Mouse (Mus musculus) 3T3-L1 (cell line): ENCODE measurements around the gene Olfr427.
"Not testable (repeated sequence)": the region's sequence is repeated elsewhere in the genome, so short reads cannot be mapped to it uniquely, and the experiment has no call there.

ENCODE experiments used
- DNase-seq: peaks from one replicate; pipeline ENCODE4 v3.0.0-alpha.2; 2015; ENCODE audit warnings: low read depth, low spot score

Olfr427 gene

DNA sequence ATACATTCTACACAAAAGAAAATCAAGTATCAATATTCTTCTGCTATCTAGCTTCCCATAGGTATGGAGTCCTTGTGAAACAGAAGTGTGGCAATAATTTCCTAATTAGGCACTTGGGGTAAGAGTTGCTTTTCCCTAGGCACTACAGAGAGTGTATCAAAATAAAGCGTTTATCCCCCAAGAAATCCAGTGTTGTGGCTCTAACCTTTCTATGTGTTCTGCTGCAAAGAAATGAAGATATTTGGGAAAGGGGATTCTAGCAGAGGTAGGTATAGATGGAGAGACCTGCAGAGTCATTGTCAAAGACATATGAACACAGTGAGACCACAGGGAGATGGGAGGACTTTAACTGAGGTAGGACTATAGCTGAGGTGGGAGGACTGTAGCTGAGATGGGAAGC lies at the start of gene Olfr427:
Gene Olfr427 (plus strand): TSS at position 301 of the 400 bp plus-strand sequence.
- no peak for DNase-seq

DNA sequence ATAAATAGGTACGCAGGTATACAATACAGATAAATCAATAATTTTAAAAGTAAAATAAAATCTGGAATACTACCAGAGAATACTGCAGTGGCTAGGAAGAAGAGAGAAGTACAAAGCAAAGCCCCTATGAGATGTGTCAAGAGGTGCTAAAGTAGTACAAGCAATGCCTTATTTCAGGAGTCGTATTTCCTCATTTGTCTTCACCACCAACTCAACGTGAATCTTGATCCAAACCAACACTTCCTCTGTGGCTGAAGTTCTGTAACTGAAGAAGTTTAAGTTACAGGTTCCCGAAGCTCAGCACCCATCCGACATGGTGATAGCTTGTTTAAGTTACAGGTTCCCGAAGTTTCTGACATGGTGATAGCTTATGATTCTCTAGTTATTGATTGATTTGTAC lies 48.5 kb upstream of the Olfr427 start:
- not testable (repeated sequence) for DNase-seq

DNA sequence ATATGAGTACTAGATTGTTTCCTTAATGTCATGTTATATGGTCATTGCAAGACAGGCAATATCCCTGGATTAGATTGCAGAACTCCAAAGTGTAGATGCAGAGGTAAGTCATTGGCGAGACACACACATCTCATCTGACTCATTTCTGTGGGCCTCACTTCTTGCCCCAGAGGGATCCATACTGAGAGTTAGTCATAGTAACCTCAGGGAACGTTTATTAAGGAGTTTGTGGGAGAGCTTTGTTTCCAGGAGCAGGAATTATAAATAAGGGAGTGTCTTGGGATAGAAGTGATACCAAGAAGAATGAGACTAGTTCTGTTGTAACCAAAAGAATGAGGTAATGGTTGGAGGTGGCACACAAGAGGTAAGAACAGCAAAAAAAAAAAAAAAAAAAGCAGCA lies 47.8 kb upstream of the Olfr427 start, which contains the start of gene Olfr432:
Gene Olfr432 (plus strand): TSS at position 313 of the 400 bp plus-strand sequence.
- peak; percentile 77 for DNase-seq

DNA sequence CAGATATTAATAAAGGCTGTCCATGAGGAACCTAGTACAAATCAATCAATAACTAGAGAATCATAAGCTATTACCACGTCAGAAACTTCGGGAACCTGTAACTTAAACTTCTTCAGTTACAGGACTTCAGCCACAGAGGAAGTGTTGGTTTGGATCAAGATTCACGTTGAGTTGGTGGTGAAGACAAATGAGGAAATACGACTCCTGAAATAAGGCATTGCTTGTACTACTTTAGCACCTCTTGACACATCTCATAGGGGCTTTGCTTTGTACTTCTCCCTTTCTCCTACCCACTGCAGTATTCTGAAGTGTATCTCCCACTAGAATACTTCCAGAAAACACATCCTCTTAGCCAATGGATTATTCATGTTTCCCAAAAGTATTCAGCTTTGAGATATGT lies 47.3 kb upstream of the Olfr427 start:
- not testable (repeated sequence) for DNase-seq

DNA sequence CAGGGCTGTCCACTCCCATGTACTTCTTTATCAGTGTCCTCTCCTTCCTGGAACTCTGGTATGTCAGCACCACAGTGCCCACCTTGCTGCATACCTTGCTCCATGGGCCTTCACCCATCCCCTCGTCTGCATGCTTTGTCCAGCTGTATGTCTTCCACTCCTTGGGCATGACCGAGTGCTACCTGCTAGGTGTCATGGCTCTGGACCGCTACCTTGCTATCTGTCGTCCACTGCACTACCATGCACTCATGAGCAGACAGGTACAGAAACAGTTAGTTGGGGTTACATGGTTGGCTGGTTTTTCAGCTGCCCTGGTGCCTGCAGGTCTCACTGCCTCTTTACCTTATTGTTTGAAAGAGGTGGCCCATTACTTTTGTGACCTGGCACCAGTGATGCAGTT lies 46.2 kb upstream of the Olfr427 start:
- no peak for DNase-seq

DNA sequence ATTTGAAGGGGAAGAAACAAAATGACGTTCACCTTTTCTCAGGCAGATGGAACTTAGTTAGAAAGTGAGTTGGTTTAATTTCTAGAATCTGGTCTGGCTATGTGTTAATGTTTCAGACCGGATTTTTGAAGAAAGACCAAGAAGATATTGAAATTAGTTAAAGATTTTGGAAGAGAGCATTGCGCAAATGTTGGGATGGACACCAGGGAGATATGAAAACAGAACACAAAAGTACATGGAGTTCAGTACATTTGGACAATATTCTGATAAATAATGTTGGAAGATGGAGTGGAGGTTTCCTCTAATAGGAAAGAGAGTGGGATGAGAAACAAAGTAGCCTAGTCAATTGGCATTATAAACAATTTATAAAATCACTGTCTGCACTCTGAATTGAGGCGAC lies 45.2 kb upstream of the Olfr427 start:
- DNase-seq: no peak

DNA sequence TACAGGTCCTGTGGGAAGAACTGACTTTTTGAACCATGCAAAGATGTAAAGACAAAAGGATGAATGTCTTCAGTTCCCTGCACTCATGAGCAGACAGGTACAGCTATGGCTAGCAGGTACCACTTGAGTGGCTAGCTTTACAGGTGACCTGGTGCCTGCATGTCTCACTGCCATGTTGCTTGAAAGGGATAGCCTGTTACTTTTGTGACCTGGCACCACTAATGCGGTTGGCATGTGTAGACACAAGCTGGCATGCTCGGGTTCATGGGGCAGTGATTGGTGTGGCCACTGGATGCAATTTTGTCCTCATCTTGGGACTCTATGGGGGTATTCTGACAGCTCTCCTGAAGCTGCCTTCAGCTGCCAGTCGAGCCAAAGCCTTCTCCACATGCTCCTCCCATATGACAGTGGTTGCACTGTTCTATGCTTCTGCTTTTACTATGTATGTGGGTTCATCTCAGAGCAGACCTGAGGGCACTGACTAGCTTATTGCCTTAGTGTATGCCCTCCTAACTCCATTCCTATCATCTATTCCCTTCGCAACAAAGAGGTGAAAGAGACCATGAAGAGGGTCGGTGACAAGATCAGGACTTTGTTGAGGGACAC lies 44.7 kb upstream of the Olfr427 start:
- DNase-seq: no peak

DNA sequence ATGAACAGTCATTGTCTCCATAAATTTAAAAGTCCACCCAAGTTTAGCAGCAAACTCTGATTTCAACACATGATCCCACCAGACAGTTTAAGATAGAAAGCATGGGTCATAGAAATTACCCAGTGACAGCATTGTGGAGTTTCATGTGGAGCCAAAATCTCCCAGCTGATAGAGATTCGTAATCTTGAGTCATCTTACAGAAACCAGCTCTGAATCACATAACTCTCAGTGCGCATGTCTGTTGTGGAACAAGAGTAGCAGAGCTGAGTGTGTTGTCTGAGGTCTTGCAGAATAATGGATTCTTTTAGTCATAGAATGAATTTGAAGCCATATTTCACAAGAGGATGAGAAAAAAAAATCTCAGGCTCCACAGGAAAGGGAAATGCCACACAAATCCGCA lies 43.7 kb upstream of the Olfr427 start:
- peak; percentile 92 for DNase-seq

DNA sequence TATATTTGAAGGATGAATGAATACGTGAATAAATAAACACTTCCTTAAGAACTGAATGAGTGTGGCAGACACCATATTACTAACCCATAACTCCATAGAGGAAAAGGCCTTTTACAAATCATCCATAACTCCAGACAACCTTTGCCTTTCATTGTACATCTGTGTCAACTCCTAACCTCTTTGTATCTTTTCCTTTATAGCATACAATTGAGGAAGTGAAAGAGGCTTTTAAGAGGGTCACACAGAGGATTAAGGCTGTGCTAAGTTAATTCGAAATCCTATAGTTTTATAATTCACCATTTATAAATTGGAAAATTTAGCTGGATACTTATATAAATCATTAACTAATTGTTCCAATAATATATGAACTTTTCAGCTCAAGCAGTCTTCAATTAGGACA lies 41.4 kb upstream of the Olfr427 start:
- DNase-seq: no peak

DNA sequence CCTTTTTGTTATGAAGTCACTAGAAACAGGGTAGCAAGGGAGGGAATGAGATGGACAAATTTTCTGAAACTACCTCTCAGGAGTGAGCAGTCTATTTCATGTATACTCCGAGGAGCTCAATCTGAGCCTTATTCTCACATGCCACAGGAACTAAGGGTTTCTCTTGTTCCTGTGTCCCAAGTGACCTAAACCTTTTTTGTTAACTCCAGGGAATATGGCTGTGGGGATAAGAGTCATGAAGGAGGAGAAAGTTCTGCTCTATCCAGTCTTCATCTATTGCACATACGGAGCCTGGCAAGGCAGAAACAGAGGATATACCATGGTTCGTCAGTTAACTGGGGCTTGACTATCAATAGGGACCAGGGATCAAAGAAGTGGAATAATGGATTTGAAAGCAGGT lies 30.4 kb upstream of the Olfr427 start, which contains the start of gene Olfr430:
Gene Olfr430 (plus strand): TSS at position 301 of the 400 bp plus-strand sequence.
- DNase-seq: no peak

DNA sequence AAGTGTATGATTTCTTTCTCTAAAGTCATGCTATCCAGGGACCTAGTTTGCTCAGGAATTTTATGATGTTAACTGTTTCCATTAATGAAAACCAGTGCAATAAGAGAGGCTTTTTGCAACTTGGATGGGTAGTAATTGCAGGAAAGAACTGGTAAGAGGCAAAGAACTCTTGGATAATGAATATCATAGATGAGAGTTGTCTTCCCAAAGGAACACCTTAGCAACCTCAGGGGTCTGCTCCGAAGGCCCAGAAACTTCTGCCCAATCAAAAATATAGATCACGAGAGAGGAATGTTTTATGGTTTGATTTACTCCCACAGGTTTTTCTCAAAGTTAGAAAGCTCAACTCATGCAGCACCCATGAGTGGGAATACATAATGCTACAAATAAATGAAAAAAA lies 12.7 kb upstream of the Olfr427 start, which contains the start of gene Olfr429:
Gene Olfr429 (plus strand): TSS at position 301 of the 400 bp plus-strand sequence.
- DNase-seq: no peak

DNA sequence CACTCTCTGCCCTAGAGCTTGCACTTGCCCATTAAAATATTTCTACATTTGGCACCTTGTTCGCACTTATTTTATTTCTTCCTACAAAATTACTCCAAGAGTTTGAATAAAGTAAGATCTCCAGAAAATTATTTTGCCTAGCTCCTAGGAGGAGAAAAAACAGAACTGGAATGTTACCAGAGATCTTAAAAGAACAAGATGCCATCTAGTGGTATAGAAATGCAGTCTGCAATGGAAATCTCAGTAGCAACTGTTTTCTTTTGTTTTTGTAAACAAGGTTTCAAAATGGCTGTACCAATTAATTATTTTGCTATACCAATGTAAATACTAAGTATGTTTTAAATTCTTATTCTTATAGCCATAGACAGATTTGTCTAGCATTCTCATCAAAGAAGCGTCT lies 7.0 kb downstream of the Olfr427 start:
- DNase-seq: peak; percentile 54

DNA sequence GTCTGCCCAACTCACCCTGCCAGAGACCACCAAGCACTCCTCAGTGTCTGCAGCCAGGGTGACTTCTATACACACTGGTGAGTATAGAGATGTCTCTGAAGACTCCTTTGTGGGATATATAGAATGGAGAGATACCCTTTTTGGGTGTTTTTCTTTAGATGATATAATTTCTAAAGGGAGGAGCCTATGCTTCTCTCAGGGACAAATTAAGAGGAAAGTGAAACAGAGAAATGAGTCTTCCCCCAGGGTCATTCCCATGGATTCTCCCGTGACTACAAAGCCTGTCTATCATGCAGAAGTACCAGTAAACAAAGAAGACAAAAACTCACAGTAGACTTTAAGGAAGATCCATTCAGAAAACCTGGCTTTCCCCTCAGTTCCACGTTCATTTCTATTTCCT lies 24.4 kb downstream of the Olfr427 start, which contains the start of gene Olfr231:
Gene Olfr231 (minus strand): TSS at position 101 of the 400 bp plus-strand sequence.
- DNase-seq: no peak

DNA sequence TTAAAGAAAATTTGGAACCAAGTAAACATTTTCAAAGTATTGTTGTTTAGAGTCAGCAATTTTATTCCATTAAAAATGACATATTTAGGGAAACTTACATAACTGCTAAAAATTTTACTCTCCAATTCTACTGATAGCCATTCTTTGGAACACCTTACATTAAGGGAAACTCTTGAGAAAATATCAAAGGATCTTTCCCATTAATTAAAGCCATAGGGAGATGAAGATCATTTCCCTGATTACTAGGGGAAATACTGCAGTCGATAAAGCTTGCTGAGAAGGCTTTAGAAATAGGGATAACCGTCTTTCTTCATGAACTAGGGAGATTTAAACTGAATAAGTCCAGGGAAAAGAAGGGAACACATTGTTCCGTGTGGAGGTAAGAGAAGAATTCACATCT lies 34.5 kb downstream of the Olfr427 start, which contains the start of gene Olfr424:
Gene Olfr424 (plus strand): TSS at position 301 of the 400 bp plus-strand sequence.
- DNase-seq: no peak

DNA sequence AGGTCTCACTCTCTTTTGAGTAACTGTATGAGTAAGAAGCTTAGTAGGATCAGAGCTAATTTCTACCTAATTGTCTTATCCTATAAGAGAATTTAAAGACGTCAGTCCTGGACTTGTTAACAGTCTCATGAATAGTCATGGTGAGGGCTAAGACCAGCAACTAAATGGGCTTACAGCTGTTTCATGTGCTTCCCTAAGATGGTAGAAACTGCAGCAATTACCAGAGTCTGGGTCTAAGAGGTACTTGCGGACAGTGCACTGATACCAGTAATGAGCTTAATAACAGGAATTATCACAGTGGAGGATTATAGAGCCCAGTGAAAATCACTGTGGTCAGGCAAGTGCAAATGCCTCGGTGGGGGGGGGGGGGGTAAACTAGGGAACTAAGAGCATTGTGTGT lies 35.3 kb downstream of the Olfr427 start:
- no peak for DNase-seq

DNA sequence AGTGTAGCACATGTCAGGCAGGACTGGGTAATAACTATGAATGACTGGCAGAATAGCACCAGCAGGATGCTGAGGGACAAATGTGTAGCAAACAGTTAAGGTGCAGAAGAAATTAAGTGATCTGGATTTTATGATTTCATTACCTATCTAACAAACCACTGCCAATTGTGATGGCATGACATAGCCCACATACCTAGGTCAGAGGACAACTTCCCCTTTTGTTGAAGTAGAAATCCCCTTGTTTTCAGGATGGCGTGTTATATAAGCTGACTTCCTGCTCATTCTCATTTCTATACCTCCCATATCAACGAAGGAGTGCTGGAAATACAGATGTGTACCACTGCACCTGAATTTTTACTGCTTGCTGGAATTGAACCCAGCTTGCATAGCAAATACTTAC lies 44.7 kb downstream of the Olfr427 start:
- no peak for DNase-seq

DNA sequence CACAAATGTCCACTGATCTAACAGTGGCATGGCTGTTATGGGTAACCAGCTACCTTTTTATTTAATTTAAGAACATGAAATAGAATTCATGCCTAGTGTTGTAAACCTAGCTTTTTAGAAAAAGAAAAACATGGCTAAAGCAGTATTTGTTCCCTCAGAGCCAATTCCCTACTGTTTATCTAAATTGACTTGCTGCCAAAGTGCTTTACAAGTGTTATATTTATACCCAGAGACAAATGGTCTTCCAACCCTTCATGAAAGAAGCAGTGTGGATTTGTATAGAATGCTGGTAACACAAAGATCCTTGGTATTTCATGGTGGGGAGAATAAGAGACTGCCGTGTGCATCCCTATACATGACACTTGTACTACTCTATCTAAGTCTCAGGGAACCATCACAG lies 50.0 kb downstream of the Olfr427 start:
- no peak for DNase-seq

DNA sequence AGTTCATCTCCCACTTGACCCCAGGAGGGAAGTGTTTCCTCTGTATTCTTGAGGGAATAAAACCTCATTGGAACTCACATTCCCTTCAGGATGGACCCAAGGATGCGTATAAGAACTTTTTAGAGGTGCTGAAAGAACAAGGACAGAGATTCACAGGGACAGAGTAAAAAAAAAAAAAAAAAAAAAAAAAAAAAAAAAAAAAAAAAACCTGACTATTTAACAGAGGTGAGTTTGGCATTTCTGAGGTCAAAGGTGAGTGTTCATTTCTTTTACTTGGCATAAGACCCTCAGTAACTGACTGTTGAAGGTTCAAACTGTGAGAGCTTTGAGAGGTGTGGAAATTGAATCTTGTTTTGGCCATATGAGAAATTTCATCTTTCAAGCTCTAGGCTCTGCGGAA lies 52.6 kb downstream of the Olfr427 start:
- DNase-seq: no peak
